Mouse (Mus musculus) kidney, postnatal 0 days (tissue): ENCODE data around the gene Oas1e. TPM values are rescaled to one million over a fixed set of nuclear protein-coding genes. Genes with fewer than 3 reads are reported as not detected.
"Not testable (repeated sequence)": the region's sequence is repeated elsewhere in the genome, so short reads cannot be mapped to it uniquely, and the experiment has no call there.

ENCODE experiments used
- ATAC-seq: fragments of 200-750 bp; cut with Nextera tagmentation; replicated peaks from 2 replicates; pipeline ENCODE4 v1.8.0; 2017; ENCODE audit warnings: low read depth, moderate number of reproducible peaks, moderate TSS enrichment, moderate library complexity; ENCODE audit not compliant: low FRiP score
- DNase-seq: peaks from one replicate; pipeline ENCODE4 v3.0.0-alpha.2; 2016; ENCODE audit warnings: low spot score
- H3K27ac ChIP-seq: fragments of 300-500 bp; sonication (generic); 2 replicates; pipeline ENCODE4 v1.5.1; 2014; ENCODE audit warnings: mild to moderate bottlenecking
- H3K27me3 ChIP-seq: fragments of 300-500 bp; sonication (generic); 2 replicates; pipeline ENCODE4 v1.6.1; 2014; ENCODE audit warnings: low read length, mixed read lengths; ENCODE audit not compliant: insufficient read depth
- H3K36me3 ChIP-seq: fragments of 300-500 bp; sonication (generic); 2 replicates; pipeline ENCODE4 v1.6.1; 2014; ENCODE audit warnings: low read length, mixed read lengths; ENCODE audit not compliant: insufficient read depth
- H3K4me1 ChIP-seq: fragments of 300-500 bp; sonication (generic); replicated peaks from 2 replicates; pipeline ENCODE4 v1.6.1; 2014; ENCODE audit warnings: antibody characterized with exemption, low read length, mixed read lengths; ENCODE audit not compliant: insufficient read depth
- H3K4me2 ChIP-seq: fragments of 300-500 bp; sonication (generic); 2 replicates; pipeline ENCODE4 v1.6.1; 2014; ENCODE audit warnings: mild to moderate bottlenecking, low read length, moderate library complexity, mixed read lengths
- H3K4me3 ChIP-seq: fragments of 300-500 bp; sonication (generic); replicated peaks from 2 replicates; pipeline ENCODE4 v1.5.1; 2014; ENCODE audit warnings: low read depth, low read length
- H3K9ac ChIP-seq: fragments of 300-500 bp; sonication (generic); 2 replicates; pipeline ENCODE4 v1.6.1; 2014; ENCODE audit warnings: low read depth, low read length
- H3K9me3 ChIP-seq: fragments of 300-500 bp; sonication (generic); replicated peaks from 2 replicates; pipeline ENCODE4 v1.6.1; 2016; ENCODE audit warnings: low read length, inconsistent platforms, mixed read lengths
- CTCF ChIP-seq: IDR thresholded peaks from 2 replicates; pipeline ENCODE4 v1.5.1; 2016; ENCODE audit warnings: antibody characterized with exemption, low read depth, mild to moderate bottlenecking, moderate library complexity
- WGBS: fragments of 180-500 bp; shearing (Covaris S2); extraction: QIAGEN DNeasy Blood & Tissue Kit; methylation state at CpG from one replicate; pipeline ENCODE4 v1.1.7; 2014; 5-methylcytosine and 5-hydroxymethylcytosine counted together
- polyA plus RNA-seq: library from polyadenylated mRNA; unstranded; fragments of >200 nt; fragmentation: Nextera tagmentation; extraction: Ambion mirVana; gene quantifications from 2 replicates; pipeline ENCODE4 v1.2.1, GENCODE M21; 2015

Oas1e gene
- polyA plus RNA-seq: not detected in 2 replicates

GRCm38 (mm10) chr5:120795480-120796034, at the start of gene Oas1e:
Gene Oas1e (minus strand): TSS chr5:120795530.
- ATAC-seq: 0 out of 2 replicates have a peak, but pooled peaks have one; percentile 13
- not testable (repeated sequence) for H3K27ac ChIP-seq, H3K4me2 ChIP-seq, DNase-seq, H3K4me3 ChIP-seq, H3K27me3 ChIP-seq, H3K36me3 ChIP-seq, H3K4me1 ChIP-seq, H3K9ac ChIP-seq, H3K9me3 ChIP-seq
- 46% methylated on average over 9 of the region's 9 CpGs for WGBS

DNA sequence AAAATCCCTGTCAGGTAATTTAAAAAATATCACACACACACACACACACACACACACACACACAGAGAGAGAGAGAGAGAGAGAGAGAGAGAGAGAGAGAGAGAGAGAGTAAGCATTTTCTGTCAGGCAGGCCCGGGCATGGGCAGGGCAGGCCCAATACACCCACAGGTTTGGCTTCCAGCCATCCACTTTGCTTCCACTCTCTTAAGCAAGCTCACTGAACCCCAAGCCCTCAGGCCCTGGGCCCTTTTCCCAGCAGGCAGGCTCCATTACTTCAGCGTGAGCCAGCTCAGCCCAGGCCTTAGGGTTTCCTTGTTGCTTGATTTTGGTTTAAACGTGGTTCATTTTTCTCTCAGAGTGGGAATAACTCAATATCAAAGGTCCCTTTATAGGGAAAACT, 49.4 kb upstream of the Oas1e start:
- H3K4me1 ChIP-seq: no peaks in the 10 kb centered on the region
- WGBS: 75% methylated on average over 3 of the region's 3 CpGs
- H3K9me3 ChIP-seq: no peaks in the 10 kb centered on the region
- ATAC-seq (no peak), DNase-seq (no peak)
- no peaks in the 10 kb centered on the region for H3K27me3 ChIP-seq
- H3K4me2 ChIP-seq: no peak overlapping the region
- H3K27ac ChIP-seq: no peak overlapping the region
- no peak for TF ChIP-seq CTCF
- no peak overlapping the region for H3K9ac ChIP-seq
- H3K4me3 ChIP-seq: no peak overlapping the region
- no peaks in the 10 kb centered on the region for H3K36me3 ChIP-seq

DNA sequence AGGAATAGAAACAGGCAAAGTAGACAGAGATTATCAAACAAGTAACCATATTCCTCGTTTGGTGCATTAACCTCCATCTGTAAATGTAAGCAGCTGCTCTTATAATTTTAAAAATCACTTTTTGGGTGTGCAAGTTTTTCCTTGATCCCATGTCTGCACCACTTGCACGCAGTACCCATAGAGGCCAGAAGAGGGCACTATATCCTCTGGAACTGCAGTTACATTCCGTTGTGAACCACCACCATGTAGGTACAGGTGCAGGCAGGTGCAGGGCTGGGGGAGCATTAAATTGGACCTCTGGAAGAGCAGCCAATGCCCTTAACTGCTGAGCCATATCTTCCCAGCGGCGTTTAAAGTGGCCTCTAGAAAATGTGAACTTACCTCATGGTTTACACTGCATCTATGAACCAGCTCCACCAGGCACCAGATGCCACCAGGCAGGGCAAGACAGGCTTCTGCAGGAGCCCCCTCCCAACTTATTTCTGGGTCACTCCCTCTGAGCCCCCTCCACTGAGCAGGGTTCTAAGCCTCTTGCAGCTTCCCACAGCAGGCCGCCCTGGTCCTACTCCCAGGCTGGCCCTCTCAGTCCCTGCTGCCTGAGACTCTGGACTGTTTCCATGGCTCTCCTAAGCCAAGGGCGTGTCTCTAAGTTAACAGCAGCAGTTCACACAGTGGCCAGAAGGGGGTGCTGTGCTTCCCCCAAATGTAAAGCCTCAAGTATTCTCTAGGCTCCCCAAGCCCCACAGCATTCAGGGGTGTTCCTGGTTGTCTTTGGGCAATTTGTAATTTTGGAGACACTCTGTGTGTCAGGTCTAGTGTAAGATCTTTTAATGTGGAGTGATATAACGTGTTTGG, 41.6 kb upstream of the Oas1e start:
- H3K4me3 ChIP-seq: no peak overlapping the region
- H3K4me2 ChIP-seq: no peak overlapping the region
- peak; percentile 32 for DNase-seq
- H3K4me1 ChIP-seq: no peaks in the 10 kb centered on the region
- TF ChIP-seq CTCF: peak; percentile 80
- no peak for ATAC-seq
- no peak overlapping the region for H3K27ac ChIP-seq
- no peak overlapping the region for H3K9ac ChIP-seq
- no peaks in the 10 kb centered on the region for H3K27me3 ChIP-seq
- no peaks in the 10 kb centered on the region for H3K36me3 ChIP-seq
- WGBS: 12% methylated on average over 8 of the region's 8 CpGs
- H3K9me3 ChIP-seq: no peaks in the 10 kb centered on the region

GRCm38 (mm10) chr5:120833335-120834280, 38.3 kb upstream of the Oas1e start:
- Histone ChIP-seq H3K4me1 (no peaks in the 10 kb centered on the region), H3K9ac (no peak overlapping the region), H3K27ac (no peak overlapping the region), H3K9me3 (no peaks in the 10 kb centered on the region), H3K4me3 (no peak overlapping the region), H3K4me2 (no peak overlapping the region), H3K27me3 (no peaks in the 10 kb centered on the region), H3K36me3 (no peaks in the 10 kb centered on the region)
- DNase-seq: no peak
- WGBS: 9% methylated on average over 17 of the region's 17 CpGs
- no peak for TF ChIP-seq CTCF
- ATAC-seq: no peak

DNA sequence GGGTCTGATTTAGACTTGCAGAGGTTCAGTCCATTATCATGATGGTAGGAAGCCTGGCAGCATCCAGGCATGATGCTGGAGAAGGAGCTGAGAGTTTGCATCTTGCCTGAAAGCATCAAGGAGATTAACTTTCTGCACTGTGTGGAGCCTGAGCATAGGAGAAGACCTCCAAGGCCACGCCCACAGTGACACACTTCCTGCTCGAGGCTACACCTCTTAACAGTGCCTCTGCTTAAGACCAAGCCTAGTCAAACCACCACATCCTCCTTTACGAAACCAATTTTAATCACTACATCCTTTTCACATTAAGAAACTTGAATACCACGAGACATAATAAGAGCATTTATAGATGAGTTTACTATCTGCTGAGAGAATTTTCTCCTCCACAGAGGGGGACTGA, 35.7 kb upstream of the Oas1e start:
- no peak for TF ChIP-seq CTCF
- H3K27ac ChIP-seq: no peak overlapping the region
- H3K27me3 ChIP-seq: no peaks in the 10 kb centered on the region
- H3K4me2 ChIP-seq: no peak overlapping the region
- H3K4me3 ChIP-seq: no peak overlapping the region
- ATAC-seq: no peak
- no peaks in the 10 kb centered on the region for H3K36me3 ChIP-seq
- 85% methylated on average over 4 of the region's 4 CpGs for WGBS
- no peaks in the 10 kb centered on the region for H3K9me3 ChIP-seq
- H3K9ac ChIP-seq: no peak overlapping the region
- no peaks in the 10 kb centered on the region for H3K4me1 ChIP-seq
- no peak for DNase-seq

DNA sequence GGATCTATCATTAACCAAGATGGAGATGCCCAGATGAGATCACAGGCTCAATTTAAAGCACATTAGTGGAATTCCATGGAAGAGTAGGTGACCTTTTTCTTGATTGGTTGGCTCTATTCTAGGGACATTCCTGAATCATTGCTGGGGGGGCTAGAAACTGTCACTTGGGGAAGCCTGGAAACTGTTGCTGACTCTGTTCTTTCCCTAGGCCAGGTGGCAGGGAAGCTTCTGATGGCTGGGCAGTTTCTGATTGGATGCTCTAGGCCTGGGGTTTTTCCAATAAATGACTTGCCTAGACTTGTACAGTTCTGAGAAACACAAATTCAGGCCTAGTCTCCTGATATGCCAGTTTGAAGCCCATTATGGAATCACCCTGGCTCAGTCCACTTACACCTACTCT, 23.7 kb upstream of the Oas1e start:
- no peak overlapping the region for H3K4me3 ChIP-seq
- H3K27ac ChIP-seq: no peak overlapping the region
- 0 out of 2 replicates have a peak, but pooled peaks cover 7% of the 10 kb centered on the region for H3K36me3 ChIP-seq
- H3K9me3 ChIP-seq: no peaks in the 10 kb centered on the region
- no peak for TF ChIP-seq CTCF
- H3K4me2 ChIP-seq: no peak overlapping the region
- H3K4me1 ChIP-seq: no peaks in the 10 kb centered on the region
- H3K27me3 ChIP-seq: no peaks in the 10 kb centered on the region
- no peak for ATAC-seq
- DNase-seq: no peak
- no peak overlapping the region for H3K9ac ChIP-seq
